Mouse (Mus musculus) bone marrow, adult 2 months (tissue): ENCODE data around the gene Hist1h3b. TPM values are rescaled to one million over a fixed set of nuclear protein-coding genes. Genes with fewer than 3 reads are reported as not detected.
A peak's percentile ranks its signal among the peaks of the same experiment; 100 is the strongest.

ENCODE experiments used
- H3K27ac ChIP-seq: fragments of 200-500 bp; 2 replicates; pipeline ENCODE4 v1.5.1; 2012; ENCODE audit warnings: low read depth, mild to moderate bottlenecking, control low read depth, inconsistent platforms, low read length; ENCODE audit not compliant: control insufficient read depth, poor library complexity, insufficient read depth
- H3K4me1 ChIP-seq: fragments of 200-500 bp; 2 replicates; pipeline ENCODE4 v1.6.1; 2011; ENCODE audit warnings: low read length; ENCODE audit not compliant: control insufficient read depth, insufficient read depth
- H3K4me3 ChIP-seq: fragments of 200-500 bp; replicated peaks from 2 replicates; pipeline ENCODE3; 2011; ENCODE audit warnings: mild to moderate bottlenecking, low read depth, low read length, control low read depth; ENCODE audit not compliant: control insufficient read depth
- CTCF ChIP-seq: fragments of 200-500 bp; IDR thresholded peaks from 2 replicates; pipeline ENCODE4 v1.5.1; 2011; ENCODE audit warnings: low read length, control low read depth; ENCODE audit not compliant: control insufficient read depth, insufficient read depth
- POLR2A ChIP-seq: fragments of 200-500 bp; IDR thresholded peaks from 2 replicates; pipeline ENCODE4 v1.6.1; 2011; ENCODE audit warnings: low read depth, mild to moderate bottlenecking, control low read depth, low read length, borderline replicate concordance; ENCODE audit not compliant: control insufficient read depth
- WGBS: fragments of 180-500 bp; shearing (Covaris S2); methylation state at CpG from one replicate; pipeline ENCODE4 v1.1.7; 2018; 5-methylcytosine and 5-hydroxymethylcytosine counted together
- polyA plus RNA-seq: library from polyadenylated mRNA; stranded (reverse); fragments of >200 nt; gene quantifications from 2 replicates; pipeline ENCODE4 v1.2.4, GENCODE M21; 2011; ENCODE audit warnings: low replicate concordance; ENCODE audit not compliant: missing spikeins, insufficient read depth, insufficient read length

The Hist1h3b gene
- polyA plus RNA-seq, 1 experiment: not detected

DNA sequence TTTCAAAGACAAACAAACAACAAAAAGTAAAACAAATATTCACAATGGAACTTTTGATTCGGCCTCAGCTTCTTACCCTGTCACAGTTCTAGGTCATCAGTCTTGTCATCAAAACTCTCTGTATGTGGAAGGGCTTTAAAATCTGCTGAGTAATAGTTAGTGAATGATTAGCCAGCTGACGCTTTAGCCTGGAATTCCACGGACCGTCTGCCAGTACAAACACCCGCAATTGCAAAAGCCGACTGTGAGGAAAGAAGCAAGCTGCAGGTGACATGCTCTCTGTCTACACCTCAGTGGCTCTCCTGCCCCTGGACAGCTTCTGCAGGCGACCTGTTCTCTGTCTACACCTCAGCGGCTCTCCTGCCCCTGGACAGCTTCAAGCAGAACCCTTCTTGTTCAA lies 21.6 kb upstream of the Hist1h3b start:
- no peak overlapping the region for H3K27ac ChIP-seq
- WGBS: 56% methylated on average over 8 of the region's 8 CpGs
- no peak for TF ChIP-seq POLR2A
- no peak for TF ChIP-seq CTCF

DNA sequence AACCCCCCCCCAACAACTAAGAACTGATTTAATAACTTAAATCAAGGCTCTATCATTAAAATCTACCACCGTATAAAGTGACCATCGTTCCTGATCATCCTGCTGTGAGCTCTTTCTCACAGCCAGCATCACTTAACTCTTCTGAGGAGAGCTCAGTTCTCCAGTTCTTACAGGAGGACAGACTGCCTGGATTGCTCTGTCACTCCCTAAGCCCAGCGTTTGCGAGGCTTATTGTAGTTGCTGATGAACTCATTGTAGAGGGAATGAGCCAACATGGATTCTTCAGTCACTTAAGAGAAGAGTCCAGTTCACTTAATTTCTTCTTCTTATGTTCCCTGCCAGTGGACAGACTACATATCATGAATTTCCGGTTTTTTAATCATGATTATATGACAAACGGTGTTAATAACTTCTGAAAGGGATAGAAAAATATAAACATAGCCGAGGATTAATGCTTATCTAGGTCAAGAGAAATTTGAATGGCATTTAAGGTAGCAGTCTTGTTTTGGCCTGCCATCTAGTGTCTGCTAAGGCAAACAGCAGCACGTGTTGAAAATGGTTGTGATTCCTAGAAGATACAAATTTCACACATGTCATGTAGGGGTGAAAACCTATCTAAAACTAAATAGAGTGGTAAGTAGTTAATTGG lies 19.8 kb upstream of the Hist1h3b start:
- H3K4me1 ChIP-seq: peaks cover 6% of the 10 kb centered on the region; the same call in 1 of the 2 replicates
- 27% methylated on average over 8 of the region's 8 CpGs for WGBS
- H3K27ac ChIP-seq: no peak overlapping the region
- TF ChIP-seq POLR2A (no peak), CTCF (peak; percentile 7; the same call in 1 of the 2 replicates)
- no peak overlapping the region for H3K4me3 ChIP-seq

More for the DNA sequence above, 21.6 kb upstream of the Hist1h3b start:
- Histone ChIP-seq H3K4me1 (peaks cover 6% of the 10 kb centered on the region; the same call in 1 of the 2 replicates), H3K4me3 (no peak overlapping the region)

DNA sequence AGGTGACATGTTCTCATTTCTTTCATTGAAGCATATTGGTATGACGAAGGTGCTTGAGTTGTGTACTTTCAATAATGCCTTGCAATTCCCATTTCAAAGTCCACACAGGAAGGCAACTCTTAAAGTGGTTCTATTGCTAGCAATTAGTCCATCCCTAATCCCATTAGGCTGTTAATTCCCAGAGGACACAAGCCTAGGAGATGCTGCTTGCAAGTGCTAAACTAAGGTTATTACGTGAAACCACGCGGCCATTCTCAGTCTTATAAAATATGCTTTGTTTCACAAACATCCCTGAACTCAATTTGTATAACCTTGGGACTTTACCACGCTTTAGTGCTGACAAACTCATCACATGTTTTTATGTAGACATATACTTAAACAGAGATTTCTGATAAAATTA lies 15.0 kb upstream of the Hist1h3b start:
- TF ChIP-seq CTCF (no peak), POLR2A (no peak)
- Histone ChIP-seq H3K27ac (no peak overlapping the region), H3K4me1 (no peaks in the 10 kb centered on the region), H3K4me3 (no peak overlapping the region)
- 92% methylated on average over 5 of the region's 5 CpGs for WGBS

DNA sequence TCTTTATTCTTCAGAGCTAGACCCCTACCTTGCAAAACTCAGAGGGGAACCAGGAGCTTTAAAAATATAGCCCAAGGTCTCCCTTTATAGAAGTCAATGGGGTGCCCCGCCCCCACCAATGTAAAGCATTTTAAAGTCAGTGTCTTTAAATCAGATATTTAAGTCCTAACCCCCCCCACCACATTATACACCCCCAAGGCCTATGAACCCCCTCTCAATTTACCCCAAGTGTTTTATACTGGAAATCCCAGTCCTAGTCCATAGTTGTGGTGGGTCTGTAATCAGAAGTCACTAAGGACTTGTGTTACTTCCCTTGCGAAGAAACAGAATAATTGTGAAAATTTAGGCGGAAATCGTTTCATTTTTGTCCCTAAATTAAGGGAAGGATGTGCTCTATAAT lies 14.0 kb upstream of the Hist1h3b start:
- 19% methylated on average over 4 of the region's 4 CpGs for WGBS
- Histone ChIP-seq H3K27ac (no peak overlapping the region; the same call in 1 of the 2 replicates), H3K4me3 (no peak overlapping the region), H3K4me1 (no peaks in the 10 kb centered on the region; the same call in 1 of the 2 replicates)
- TF ChIP-seq POLR2A: no peak

DNA sequence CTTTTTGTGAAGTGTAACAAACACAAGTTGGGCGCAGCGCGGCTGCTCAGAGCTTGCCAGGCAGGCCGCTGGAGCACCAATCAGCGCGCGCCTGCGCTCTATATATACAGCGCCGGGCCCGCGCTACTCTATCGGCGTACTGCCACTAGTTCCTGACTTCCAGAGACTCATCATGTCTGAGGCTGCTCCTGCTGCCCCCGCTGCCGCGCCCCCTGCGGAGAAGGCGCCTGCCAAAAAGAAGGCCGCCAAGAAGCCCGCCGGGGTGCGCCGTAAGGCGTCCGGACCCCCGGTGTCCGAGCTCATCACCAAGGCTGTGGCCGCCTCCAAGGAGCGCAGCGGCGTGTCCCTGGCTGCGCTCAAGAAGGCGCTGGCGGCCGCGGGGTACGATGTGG lies 13.4 kb upstream of the Hist1h3b start, which contains the start of gene Hist1h1c:
Gene Hist1h1c, plus strand, starts transcription at position 132 of the 392 bp plus-strand sequence.
- under 1% methylated on average over 38 of the region's 38 CpGs for WGBS
- TF ChIP-seq POLR2A (peak; percentile 99), CTCF (0 out of 2 replicates have a peak, but pooled peaks have one; percentile 6)
- H3K27ac ChIP-seq: peak within 1 kb of the TSS; percentile 98
- H3K4me3 ChIP-seq: peak within 1 kb of the TSS; percentile 67
- no peaks in the 10 kb centered on the region; the same call in 1 of the 2 replicates for H3K4me1 ChIP-seq

DNA sequence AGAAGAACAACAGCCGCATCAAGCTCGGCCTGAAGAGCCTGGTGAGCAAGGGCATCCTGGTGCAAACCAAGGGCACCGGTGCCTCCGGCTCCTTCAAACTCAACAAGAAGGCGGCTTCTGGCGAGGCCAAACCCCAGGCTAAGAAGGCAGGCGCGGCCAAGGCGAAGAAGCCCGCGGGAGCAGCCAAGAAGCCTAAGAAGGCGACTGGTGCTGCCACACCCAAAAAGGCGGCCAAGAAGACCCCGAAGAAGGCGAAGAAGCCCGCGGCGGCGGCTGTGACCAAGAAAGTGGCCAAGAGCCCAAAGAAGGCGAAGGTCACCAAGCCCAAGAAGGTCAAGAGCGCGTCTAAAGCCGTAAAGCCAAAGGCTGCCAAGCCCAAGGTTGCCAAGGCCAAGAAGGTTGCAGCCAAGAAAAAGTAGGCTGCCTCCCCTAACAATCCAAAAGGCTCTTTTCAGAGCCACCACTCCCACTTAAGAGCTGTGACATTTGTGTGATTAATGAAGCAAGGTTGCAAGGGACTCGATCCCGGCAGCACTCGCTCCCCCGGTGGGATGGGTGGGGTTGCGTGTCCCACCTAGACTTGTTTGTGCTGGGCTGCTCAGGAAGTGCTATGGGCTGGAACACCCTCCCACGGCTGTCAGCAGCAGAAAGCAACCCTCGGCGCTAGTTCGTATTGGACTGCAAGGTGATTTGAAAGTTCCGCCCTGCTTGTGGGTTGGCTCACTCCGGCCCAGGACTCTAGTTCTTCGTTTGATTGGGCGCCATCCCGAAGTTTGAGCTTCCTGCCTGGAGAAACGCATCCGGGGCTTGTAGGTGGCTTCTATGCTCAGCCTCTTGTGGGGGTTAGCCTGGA lies 12.8 kb upstream of the Hist1h3b start:
- TF ChIP-seq CTCF (no peak), POLR2A (peak; percentile 98)
- Histone ChIP-seq H3K27ac (peak overlapping the region; percentile 98), H3K4me3 (peak overlapping the region; percentile 67), H3K4me1 (no peaks in the 10 kb centered on the region; the same call in 1 of the 2 replicates)
- under 1% methylated on average over 39 of the region's 39 CpGs for WGBS

DNA sequence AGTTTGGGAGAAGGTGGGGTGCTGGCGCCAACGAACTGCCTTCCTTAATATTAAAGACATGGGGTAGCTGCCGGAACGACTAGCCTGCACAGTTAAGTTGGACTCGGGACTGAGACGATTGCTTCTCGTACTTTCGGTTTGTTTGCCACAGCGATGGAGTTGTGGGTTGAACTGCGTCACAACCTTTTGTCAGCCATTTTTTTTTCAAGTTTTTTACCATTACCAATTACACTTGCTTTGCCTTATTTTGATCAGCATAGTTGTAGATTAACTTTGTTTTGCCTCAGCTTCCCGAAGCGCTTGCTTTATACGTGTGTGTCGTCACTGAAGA lies 12.2 kb upstream of the Hist1h3b start:
- TF ChIP-seq POLR2A (no peak), CTCF (no peak)
- H3K4me1 ChIP-seq: no peaks in the 10 kb centered on the region; the same call in 1 of the 2 replicates
- H3K27ac ChIP-seq: peak overlapping the region; percentile 98
- H3K4me3 ChIP-seq: peak overlapping the region; percentile 67
- under 1% methylated on average over 14 of the region's 14 CpGs for WGBS

DNA sequence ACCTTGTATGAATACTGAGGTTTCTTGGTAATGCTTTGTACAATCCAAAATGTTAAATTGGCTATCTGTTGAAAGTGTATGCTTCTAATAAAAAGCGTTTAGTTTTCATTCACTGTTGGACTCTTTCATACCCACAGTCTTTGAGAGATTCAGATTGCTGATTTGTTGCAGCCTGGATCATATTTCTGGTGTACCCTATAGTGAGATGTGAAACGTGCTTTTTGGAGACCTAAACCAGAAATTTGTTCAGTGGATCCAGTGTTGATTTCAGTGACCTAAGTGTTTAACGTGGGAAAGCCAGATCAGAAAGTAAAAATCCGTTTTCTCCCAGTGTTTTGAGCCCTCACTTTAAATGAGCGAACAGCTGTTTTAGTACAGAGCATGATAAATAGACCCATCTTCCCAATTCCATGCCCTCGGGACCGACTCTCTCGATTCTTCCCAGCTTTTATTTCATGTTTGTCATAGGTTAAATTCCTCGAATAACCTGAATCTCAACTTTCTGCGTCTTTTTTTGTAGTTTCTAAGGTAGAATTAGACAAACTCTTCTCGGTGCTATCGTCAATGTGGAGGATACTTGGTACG lies 11.7 kb upstream of the Hist1h3b start:
- no peaks in the 10 kb centered on the region; the same call in 1 of the 2 replicates for H3K4me1 ChIP-seq
- 28% methylated on average over 13 of the region's 13 CpGs for WGBS
- peak overlapping the region; percentile 67 for H3K4me3 ChIP-seq
- no peak for TF ChIP-seq POLR2A
- no peak for TF ChIP-seq CTCF
- H3K27ac ChIP-seq: peak overlapping the region; percentile 98; the same call in 1 of the 2 replicates
